Mouse (Mus musculus) neural tube, embryonic 13.5 days (tissue): ENCODE data around the gene Abat. TPM values are rescaled to one million over a fixed set of nuclear protein-coding genes. Genes with fewer than 3 reads are reported as not detected.
"Not testable (repeated sequence)": the region's sequence is repeated elsewhere in the genome, so short reads cannot be mapped to it uniquely, and the experiment has no call there.

ENCODE experiments used
- ATAC-seq: fragments of 200-750 bp; cut with Nextera tagmentation; 2 replicates; pipeline ENCODE4 v1.8.0; 2017; ENCODE audit warnings: low read depth, mild to moderate bottlenecking, moderate TSS enrichment, moderate library complexity
- H3K27ac ChIP-seq: fragments of 300-500 bp; sonication (generic); replicated peaks from 2 replicates; pipeline ENCODE4 v1.5.1; 2015; ENCODE audit warnings: moderate library complexity, mild to moderate bottlenecking, inconsistent platforms
- H3K27me3 ChIP-seq: fragments of 300-500 bp; sonication (generic); 2 replicates; pipeline ENCODE4 v1.6.1; 2015; ENCODE audit warnings: mild to moderate bottlenecking, inconsistent platforms
- H3K36me3 ChIP-seq: fragments of 300-500 bp; sonication (generic); 2 replicates; pipeline ENCODE4 v1.6.1; 2015; ENCODE audit warnings: mild to moderate bottlenecking, inconsistent platforms
- H3K4me1 ChIP-seq: fragments of 300-500 bp; sonication (generic); replicated peaks from 2 replicates; pipeline ENCODE4 v1.6.1; 2015; ENCODE audit warnings: inconsistent platforms
- H3K4me2 ChIP-seq: fragments of 300-500 bp; sonication (generic); 2 replicates; pipeline ENCODE4 v1.6.1; 2015; ENCODE audit warnings: inconsistent platforms, mild to moderate bottlenecking, moderate library complexity
- H3K4me3 ChIP-seq: fragments of 300-500 bp; sonication (generic); 2 replicates; pipeline ENCODE4 v1.5.1; 2015; ENCODE audit warnings: mild to moderate bottlenecking, inconsistent platforms
- H3K9ac ChIP-seq: fragments of 300-500 bp; sonication (generic); 2 replicates; pipeline ENCODE4 v1.6.1; 2015; ENCODE audit warnings: moderate library complexity, mild to moderate bottlenecking, inconsistent platforms
- H3K9me3 ChIP-seq: fragments of 300-500 bp; sonication (generic); 2 replicates; pipeline ENCODE4 v1.6.1; 2016; ENCODE audit warnings: inconsistent platforms
- WGBS: fragments of 180-500 bp; shearing (Covaris S2); methylation state at CpG from one replicate; pipeline ENCODE4 v1.1.7; 2015; 5-methylcytosine and 5-hydroxymethylcytosine counted together
- polyA plus RNA-seq: library from polyadenylated mRNA; unstranded; fragments of >200 nt; fragmentation: Nextera tagmentation; extraction: Ambion mirVana; gene quantifications from 2 replicates; pipeline ENCODE4 v1.2.1, GENCODE M21; 2015

Abat gene
- polyA plus RNA-seq, 1 experiment from 2014 or later, result 120 TPM

- H3K36me3 ChIP-seq, H3K4me3 ChIP-seq, H3K27me3 ChIP-seq, ATAC-seq, H3K27ac ChIP-seq, H3K4me2 ChIP-seq, H3K9ac ChIP-seq: not testable (repeated sequence)
- 66% methylated on average over 3 of the region's 3 CpGs for WGBS
- H3K4me1 ChIP-seq, result peaks cover 29% of the 10 kb centered on the region
- H3K9me3 ChIP-seq, result peaks cover 12% of the 10 kb centered on the region
Observed at GRCm38 (mm10) chr16:8562827-8563226, 49.6 kb downstream of the Abat start.

- peaks cover 5% of the 10 kb centered on the region for H3K9me3 ChIP-seq
- no peak overlapping the region for H3K4me3 ChIP-seq
- no peak overlapping the region for H3K9ac ChIP-seq
- no peak for ATAC-seq
- 87% methylated on average over 2 of the region's 2 CpGs for WGBS
- H3K36me3 ChIP-seq, result peaks cover 5% of the 10 kb centered on the region
- no peaks in the 10 kb centered on the region for H3K27me3 ChIP-seq
- no peak overlapping the region for H3K4me2 ChIP-seq
- peaks cover 38% of the 10 kb centered on the region for H3K4me1 ChIP-seq
- H3K27ac ChIP-seq, result no peak overlapping the region
Observed at GRCm38 (mm10) chr16:8564836-8565235, 51.6 kb downstream of the Abat start.

DNA sequence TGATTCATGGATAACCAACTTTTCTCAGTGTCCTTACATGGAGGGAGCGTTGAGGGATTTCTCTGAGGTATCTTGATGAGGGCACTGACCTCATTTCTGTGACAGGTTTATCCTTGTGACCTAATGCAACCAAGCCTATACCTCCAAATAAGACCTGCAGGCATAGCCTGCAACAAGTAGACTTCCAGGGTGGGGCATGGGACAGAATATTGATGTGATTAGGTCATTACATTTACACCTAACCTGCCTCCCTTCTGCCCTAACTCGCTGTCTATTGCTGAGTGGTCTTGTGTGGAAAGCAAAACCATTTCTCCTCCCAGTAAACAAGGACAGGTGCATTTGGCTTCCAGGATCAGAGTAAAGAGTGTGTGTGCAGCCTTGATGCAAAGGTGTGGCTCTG is 52.3 kb downstream of the Abat start:
- Histone ChIP-seq H3K4me2 (no peak overlapping the region), H3K4me3 (no peak overlapping the region), H3K4me1 (peaks cover 44% of the 10 kb centered on the region), H3K36me3 (no peaks in the 10 kb centered on the region), H3K9me3 (no peaks in the 10 kb centered on the region), H3K27me3 (no peaks in the 10 kb centered on the region), H3K27ac (peak overlapping the region; percentile 79), H3K9ac (no peak overlapping the region)
- ATAC-seq, result 0 out of 2 replicates have a peak, but pooled peaks have one; percentile 19
- 81% methylated on average over 2 of the region's 2 CpGs for WGBS

DNA sequence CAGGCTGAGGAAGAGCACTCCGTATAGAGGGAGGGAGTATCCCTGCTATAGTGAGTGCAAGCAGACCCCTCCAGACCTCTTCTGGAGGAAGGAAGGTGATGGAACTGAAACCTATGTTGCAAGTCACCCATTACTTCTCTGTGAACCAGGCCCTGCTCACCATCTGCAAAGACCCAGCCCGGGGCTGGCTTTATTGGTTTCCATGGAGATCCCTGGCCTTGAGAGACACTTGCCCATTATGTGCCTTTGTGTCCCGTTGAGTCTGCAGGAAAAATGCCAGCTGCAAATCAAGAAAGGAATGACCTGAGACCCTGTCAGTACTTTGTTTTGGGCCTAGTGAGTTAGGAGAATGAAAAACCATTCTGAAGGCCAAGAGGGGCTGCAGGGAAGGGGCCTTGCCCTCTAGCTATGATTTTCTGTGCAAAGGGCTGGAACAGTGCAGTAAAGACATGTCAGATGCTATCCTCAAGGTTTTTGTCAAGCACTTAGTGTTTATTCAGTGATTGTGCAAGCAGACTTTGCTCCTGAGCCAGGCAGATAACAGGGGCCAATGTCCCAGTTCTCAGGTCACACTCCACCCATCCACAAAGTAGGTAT is 53.0 kb downstream of the Abat start:
- H3K4me2 ChIP-seq, result no peak overlapping the region
- H3K27ac ChIP-seq, result peak overlapping the region; percentile 79
- ATAC-seq, result peak; percentile 79
- no peaks in the 10 kb centered on the region for H3K27me3 ChIP-seq
- no peaks in the 10 kb centered on the region for H3K36me3 ChIP-seq
- 4% methylated on average over 3 of the region's 3 CpGs for WGBS
- H3K4me3 ChIP-seq, result no peak overlapping the region
- H3K9me3 ChIP-seq, result no peaks in the 10 kb centered on the region
- H3K9ac ChIP-seq, result no peak overlapping the region
- H3K4me1 ChIP-seq, result peaks cover 45% of the 10 kb centered on the region

- Histone ChIP-seq H3K9ac (no peak overlapping the region), H3K4me1 (peaks cover 59% of the 10 kb centered on the region), H3K36me3 (peaks cover 14% of the 10 kb centered on the region), H3K27me3 (no peaks in the 10 kb centered on the region), H3K9me3 (no peaks in the 10 kb centered on the region), H3K4me2 (no peak overlapping the region), H3K27ac (no peak overlapping the region), H3K4me3 (no peak overlapping the region)
- 84% methylated on average over 7 of the region's 7 CpGs for WGBS
- no peak for ATAC-seq
Observed at GRCm38 (mm10) chr16:8568881-8569280, 55.7 kb downstream of the Abat start.

DNA sequence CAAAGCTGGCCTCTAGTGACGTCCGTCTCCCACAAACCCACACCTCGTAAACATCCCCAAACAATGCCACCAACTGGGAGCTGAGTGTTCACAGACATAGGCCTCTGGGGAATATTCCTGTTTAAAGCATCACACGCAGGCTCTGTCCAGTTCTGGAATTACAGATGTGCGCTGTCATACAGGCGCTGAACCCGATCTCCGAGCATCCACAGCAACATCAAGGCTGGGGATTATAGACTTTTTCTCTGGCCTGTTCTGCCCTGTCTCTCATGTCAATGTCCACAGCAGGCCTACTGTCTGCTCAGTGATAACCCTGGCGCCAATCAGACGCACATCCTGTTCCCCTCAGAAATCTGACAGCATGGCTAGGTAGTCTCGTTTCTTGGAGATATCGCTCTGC is 57.1 kb downstream of the Abat start:
- no peak for ATAC-seq
- WGBS, result 77% methylated on average over 12 of the region's 12 CpGs

GRCm38 (mm10) chr16:8570901-8571615 is 57.8 kb downstream of the Abat start:
- peaks cover 47% of the 10 kb centered on the region for H3K4me1 ChIP-seq
- H3K27ac ChIP-seq, result no peak overlapping the region; the same call in 1 of the 2 replicates
- H3K4me2 ChIP-seq, result no peak overlapping the region
- 87% methylated on average over 11 of the region's 11 CpGs for WGBS
- H3K36me3 ChIP-seq, result peaks cover 30% of the 10 kb centered on the region
- H3K9me3 ChIP-seq, result no peaks in the 10 kb centered on the region
- no peak for ATAC-seq
- H3K27me3 ChIP-seq, result no peaks in the 10 kb centered on the region
- no peak overlapping the region for H3K9ac ChIP-seq
- no peak overlapping the region for H3K4me3 ChIP-seq

More for the DNA sequence above, 57.1 kb downstream of the Abat start:
- no peak overlapping the region for H3K9ac ChIP-seq
- no peaks in the 10 kb centered on the region for H3K27me3 ChIP-seq
- no peak overlapping the region for H3K27ac ChIP-seq
- no peak overlapping the region for H3K4me3 ChIP-seq
- no peaks in the 10 kb centered on the region for H3K9me3 ChIP-seq
- peaks cover 28% of the 10 kb centered on the region for H3K36me3 ChIP-seq
- H3K4me2 ChIP-seq, result no peak overlapping the region
- peaks cover 54% of the 10 kb centered on the region for H3K4me1 ChIP-seq

DNA sequence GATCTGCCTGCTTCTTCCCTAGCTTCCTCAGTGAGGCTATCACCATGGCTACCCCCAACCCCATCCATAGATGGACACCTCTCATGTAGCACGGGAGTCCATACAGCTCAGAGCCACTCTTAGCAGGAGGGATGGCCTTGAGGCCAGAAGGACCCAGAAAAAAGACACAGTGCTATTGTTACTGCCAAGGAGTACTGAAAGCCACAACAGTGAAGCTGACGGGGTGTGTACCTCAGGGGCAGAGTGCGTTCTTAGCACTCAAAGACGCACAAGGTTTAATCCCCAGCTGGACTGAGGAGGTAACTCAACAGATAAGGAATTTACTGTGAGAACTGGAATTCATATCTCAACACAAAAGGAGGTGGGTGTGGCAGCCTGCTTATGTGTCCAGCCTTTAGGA is 59.8 kb downstream of the Abat start:
- Histone ChIP-seq H3K9ac (no peak overlapping the region), H3K4me3 (no peak overlapping the region), H3K27me3 (no peaks in the 10 kb centered on the region), H3K4me1 (peaks cover 31% of the 10 kb centered on the region), H3K27ac (0 out of 2 replicates have a peak overlapping the region, but pooled peaks have one; percentile 9), H3K4me2 (no peak overlapping the region), H3K9me3 (no peaks in the 10 kb centered on the region), H3K36me3 (peaks cover 44% of the 10 kb centered on the region)
- ATAC-seq, result no peak
- WGBS, result 76% methylated on average over 4 of the region's 4 CpGs

DNA sequence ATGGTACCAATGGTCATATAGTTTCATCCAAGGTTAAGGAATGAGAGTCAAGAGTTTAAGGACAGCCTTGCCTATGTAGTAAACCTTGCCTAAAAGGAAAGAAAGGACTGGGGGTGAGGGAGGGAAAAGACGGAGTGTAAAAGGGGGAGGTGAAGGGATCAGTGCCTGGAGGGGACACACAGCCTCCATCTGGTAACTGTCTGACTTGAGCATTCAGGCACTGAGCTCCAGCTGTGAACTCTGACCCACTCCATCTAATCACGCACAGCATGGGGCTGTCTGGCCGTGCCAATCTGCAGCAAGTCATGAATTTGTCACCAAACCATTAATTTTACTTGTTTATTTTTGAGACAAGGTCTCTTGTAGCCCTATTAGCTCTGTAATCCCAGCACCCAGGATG is 60.5 kb downstream of the Abat start:
- no peak overlapping the region for H3K4me2 ChIP-seq
- H3K27me3 ChIP-seq, result no peaks in the 10 kb centered on the region
- peaks cover 51% of the 10 kb centered on the region for H3K36me3 ChIP-seq
- 8% methylated on average over 3 of the region's 3 CpGs for WGBS
- ATAC-seq, result no peak
- no peak overlapping the region for H3K4me3 ChIP-seq
- H3K27ac ChIP-seq, result no peak overlapping the region
- peaks cover 29% of the 10 kb centered on the region for H3K4me1 ChIP-seq
- no peak overlapping the region for H3K9ac ChIP-seq
- H3K9me3 ChIP-seq, result no peaks in the 10 kb centered on the region

GRCm38 (mm10) chr16:8574316-8574715 is 61.1 kb downstream of the Abat start:
- 92% methylated on average over 11 of the region's 11 CpGs for WGBS

GRCm38 (mm10) chr16:8576111-8576510 is 62.9 kb downstream of the Abat start:
- Histone ChIP-seq H3K27me3 (no peaks in the 10 kb centered on the region), H3K4me3 (no peak overlapping the region), H3K4me1 (peaks cover 14% of the 10 kb centered on the region), H3K27ac (no peak overlapping the region), H3K9me3 (no peaks in the 10 kb centered on the region), H3K36me3 (peaks cover 60% of the 10 kb centered on the region), H3K4me2 (no peak overlapping the region), H3K9ac (no peak overlapping the region)
- WGBS, result 56% methylated on average over 3 of the region's 3 CpGs
- no peak for ATAC-seq

More at GRCm38 (mm10) chr16:8574316-8574715, 61.1 kb downstream of the Abat start:
- no peak overlapping the region for H3K9ac ChIP-seq
- no peaks in the 10 kb centered on the region for H3K27me3 ChIP-seq
- H3K9me3 ChIP-seq, result no peaks in the 10 kb centered on the region
- no peak overlapping the region for H3K27ac ChIP-seq
- H3K4me2 ChIP-seq, result no peak overlapping the region
- H3K4me1 ChIP-seq, result peaks cover 26% of the 10 kb centered on the region
- no peak for ATAC-seq
- no peak overlapping the region for H3K4me3 ChIP-seq
- H3K36me3 ChIP-seq, result peaks cover 56% of the 10 kb centered on the region

GRCm38 (mm10) chr16:8576901-8577300 is 63.7 kb downstream of the Abat start:
- Histone ChIP-seq H3K4me1 (peaks cover 12% of the 10 kb centered on the region), H3K27ac (no peak overlapping the region), H3K4me3 (no peak overlapping the region), H3K27me3 (no peaks in the 10 kb centered on the region), H3K36me3 (peaks cover 63% of the 10 kb centered on the region), H3K4me2 (no peak overlapping the region), H3K9ac (no peak overlapping the region), H3K9me3 (no peaks in the 10 kb centered on the region)
- WGBS, result 81% methylated on average over 3 of the region's 3 CpGs
- ATAC-seq, result no peak
